Mouse (Mus musculus): ENCODE data around the gene Gjc2. TPM values are rescaled to one million over a fixed set of nuclear protein-coding genes. Genes with fewer than 3 reads are reported as not detected.
A peak's percentile ranks its signal among the peaks of the same experiment; 100 is the strongest.

Gjc2 gene
- polyA plus RNA-seq, 1 experiment from 2014 or later = 2.4 TPM

DNA sequence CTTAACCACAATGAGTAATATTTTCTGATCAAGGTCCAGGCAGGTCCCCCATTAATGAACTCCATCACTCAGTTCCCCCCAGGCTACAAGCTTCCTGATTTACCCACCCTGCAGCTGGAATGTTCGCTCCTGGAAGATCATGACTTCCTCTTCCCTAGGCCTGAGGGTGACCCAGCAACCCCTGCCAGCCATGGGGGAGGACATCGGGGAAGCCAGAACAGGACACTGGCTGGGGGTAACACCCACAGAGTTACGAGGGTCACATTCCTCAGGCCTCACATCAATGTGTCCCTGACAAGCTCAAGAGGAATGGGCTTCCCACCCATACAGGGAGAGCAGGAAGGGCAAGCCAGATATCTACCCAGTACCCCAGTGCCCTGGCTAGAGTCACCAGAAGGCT, 13.2 kb downstream of the Gjc2 start:
- no peak overlapping the region for H3K27ac ChIP-seq (replicated peaks)
- no peaks in the 10 kb centered on the region for H3K27me3 ChIP-seq (ENCODE audit: control insufficient read depth, insufficient read depth, low read length)
- no peaks in the 10 kb centered on the region for H3K4me1 ChIP-seq (replicated peaks; ENCODE audit: control insufficient read depth, insufficient read depth)
- DNase-seq (ENCODE audit: low spot score) = no peak
- WGBS = 52% methylated on average over 3 of the region's 3 CpGs
- H3K36me3 ChIP-seq (ENCODE audit: control insufficient read depth, insufficient read depth, low read length) = no peaks in the 10 kb centered on the region
- H3K9me3 ChIP-seq (ENCODE audit: control insufficient read depth, low read length) = no peaks in the 10 kb centered on the region
- no peak overlapping the region for H3K4me3 ChIP-seq (ENCODE audit: low read depth, low read length)
- TF ChIP-seq EP300 (optimal IDR thresholded peaks at IDR 0.05) (no peak), CTCF (IDR thresholded peaks at IDR 0.05; ENCODE audit: low read depth) (no peak)
- H3K4me2 ChIP-seq (replicated peaks; ENCODE audit: low read depth) = no peak overlapping the region
- 0 out of 2 replicates have a peak overlapping the region, but pooled peaks have one; percentile 27 for H3K9ac ChIP-seq (ENCODE audit: low read length)
- ATAC-seq (ENCODE audit: low FRiP score, low TSS enrichment) = no peak

DNA sequence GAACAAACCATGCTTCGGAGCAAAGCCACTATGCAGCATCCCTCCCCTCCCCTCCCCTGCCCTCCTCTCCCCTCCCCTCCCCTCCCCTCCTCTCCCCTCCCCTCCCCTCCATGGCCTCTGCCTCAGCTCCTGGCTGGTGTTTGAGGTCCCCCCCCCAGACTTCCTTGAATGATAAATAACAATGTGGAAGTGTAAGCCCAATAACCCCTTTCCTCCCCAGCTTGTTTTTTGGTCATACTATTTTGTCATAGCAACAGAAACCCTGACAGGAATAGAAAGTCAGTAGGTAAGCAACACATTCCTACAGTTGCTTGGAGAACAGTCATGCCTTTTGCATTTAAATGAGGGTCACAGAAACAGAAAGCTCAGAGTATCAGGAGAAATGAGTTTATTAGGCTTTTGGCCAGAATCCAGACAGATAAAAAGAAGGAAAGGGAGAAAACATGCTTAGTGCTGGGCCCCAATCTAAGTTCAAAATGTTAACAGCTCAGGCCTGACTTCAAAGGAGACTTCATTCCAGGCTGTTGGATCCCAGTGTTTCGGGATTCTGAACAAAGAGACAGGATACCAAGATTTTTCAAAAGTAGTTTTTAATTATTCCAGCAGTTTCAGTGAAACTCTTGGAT, 17.3 kb downstream of the Gjc2 start:
- ATAC-seq (ENCODE audit: low FRiP score, low TSS enrichment) = no peak
- 55% methylated on average over 2 of the region's 2 CpGs for WGBS

DNA sequence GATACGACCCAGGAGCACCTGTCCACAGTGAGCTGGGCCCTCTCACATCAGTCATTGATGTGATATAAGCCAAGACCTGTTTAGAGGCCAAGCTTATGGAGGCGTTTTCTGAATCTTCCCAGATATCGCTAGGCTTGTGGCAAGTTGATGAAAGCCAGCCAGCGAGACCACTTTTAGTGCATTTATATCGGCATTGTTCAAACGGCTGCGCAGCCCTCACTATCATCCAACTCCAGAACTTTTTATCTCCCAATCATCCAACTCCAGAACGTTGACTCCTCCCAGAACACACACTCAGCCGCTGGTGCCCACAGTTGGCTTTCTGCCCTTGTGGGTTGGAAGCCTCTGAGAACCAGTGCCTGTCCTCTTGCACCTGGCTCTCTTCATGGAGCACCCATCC, 18.6 kb downstream of the Gjc2 start:
- no peak for ATAC-seq (ENCODE audit: low FRiP score, low TSS enrichment)
- 0 out of 2 replicates have a peak, but pooled peaks cover 3% of the 10 kb centered on the region for H3K4me1 ChIP-seq (replicated peaks; ENCODE audit: control insufficient read depth, insufficient read depth)
- WGBS = 80% methylated on average over 9 of the region's 9 CpGs
- no peak overlapping the region for H3K4me3 ChIP-seq (ENCODE audit: low read depth, low read length)
- peak overlapping the region; percentile 99 for H3K27ac ChIP-seq (replicated peaks)
- H3K9ac ChIP-seq (ENCODE audit: low read length) = no peak overlapping the region
- no peak overlapping the region for H3K4me2 ChIP-seq (replicated peaks; ENCODE audit: low read depth)
- no peak for DNase-seq (ENCODE audit: low spot score)
- no peaks in the 10 kb centered on the region for H3K36me3 ChIP-seq (ENCODE audit: control insufficient read depth, insufficient read depth, low read length)
- no peaks in the 10 kb centered on the region for H3K9me3 ChIP-seq (ENCODE audit: control insufficient read depth, low read length)
- no peaks in the 10 kb centered on the region for H3K27me3 ChIP-seq (ENCODE audit: control insufficient read depth, insufficient read depth, low read length)
- TF ChIP-seq EP300 (optimal IDR thresholded peaks at IDR 0.05) = no peak
- TF ChIP-seq CTCF (IDR thresholded peaks at IDR 0.05; ENCODE audit: low read depth) = no peak

More for the DNA sequence above, 17.3 kb downstream of the Gjc2 start:
- Histone ChIP-seq H3K36me3 (ENCODE audit: control insufficient read depth, insufficient read depth, low read length) (no peaks in the 10 kb centered on the region), H3K27me3 (ENCODE audit: control insufficient read depth, insufficient read depth, low read length) (no peaks in the 10 kb centered on the region), H3K9ac (ENCODE audit: low read length) (no peak overlapping the region), H3K4me3 (ENCODE audit: low read depth, low read length) (no peak overlapping the region), H3K27ac (replicated peaks) (peak overlapping the region; percentile 35; the same call in 1 of the 2 replicates), H3K4me2 (replicated peaks; ENCODE audit: low read depth) (no peak overlapping the region), H3K9me3 (ENCODE audit: control insufficient read depth, low read length) (no peaks in the 10 kb centered on the region), H3K4me1 (replicated peaks; ENCODE audit: control insufficient read depth, insufficient read depth) (0 out of 2 replicates have a peak, but pooled peaks cover 3% of the 10 kb centered on the region)
- no peak for TF ChIP-seq EP300 (optimal IDR thresholded peaks at IDR 0.05)
- no peak for DNase-seq (ENCODE audit: low spot score)

DNA sequence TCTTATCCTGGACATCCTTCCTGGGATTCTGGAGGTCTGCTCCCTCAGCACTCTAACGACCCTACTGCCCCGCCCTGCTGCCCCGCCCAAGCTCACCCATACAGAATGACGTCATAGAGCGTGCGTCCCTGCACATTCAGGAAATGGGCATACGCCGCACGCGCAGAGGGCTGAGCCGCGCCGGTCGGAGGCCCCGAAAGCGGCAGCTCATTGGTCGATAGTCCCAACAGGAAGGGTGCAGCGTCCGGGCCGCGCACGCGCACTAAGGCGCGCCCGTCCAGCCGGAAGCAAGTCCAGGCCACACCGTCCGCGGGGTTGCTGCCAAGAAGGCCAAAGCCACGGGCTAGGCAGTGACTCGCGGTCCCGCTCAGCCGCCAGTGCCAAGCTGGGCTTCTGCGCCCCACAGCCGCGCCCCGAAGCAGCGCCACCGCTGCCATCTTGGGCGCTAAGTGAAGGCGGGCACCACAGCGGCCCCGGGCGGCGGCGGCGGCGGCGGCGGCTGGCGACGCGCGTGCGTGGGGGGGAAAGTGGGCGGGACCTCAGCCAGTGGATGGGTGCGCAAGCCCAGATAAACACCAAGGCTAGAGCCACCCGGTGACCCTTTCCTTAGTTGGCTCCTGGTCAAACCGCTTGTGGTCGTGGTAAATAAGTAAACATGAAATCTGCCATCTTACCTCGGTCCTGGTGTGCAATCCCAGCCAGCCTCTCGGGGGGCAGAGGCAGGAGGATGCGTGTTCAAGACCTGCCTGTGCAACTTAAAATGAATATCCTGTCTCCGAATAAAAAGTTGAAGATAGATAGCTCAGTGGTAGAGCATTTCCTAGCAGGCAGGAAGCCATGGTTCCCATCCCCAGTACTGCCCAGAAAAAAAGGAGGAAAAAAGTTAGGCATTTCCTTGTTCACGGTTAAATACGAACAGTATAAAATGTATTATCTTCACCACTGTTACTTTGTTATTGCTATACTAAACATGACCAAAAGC, 19.5 kb downstream of the Gjc2 start, which contains the start of gene Iba57:
Iba57 (minus strand) TSS at position 485 of the 982 bp plus-strand sequence.
- ATAC-seq (ENCODE audit: low FRiP score, low TSS enrichment) = peak; percentile 98
- Histone ChIP-seq H3K27me3 (ENCODE audit: control insufficient read depth, insufficient read depth, low read length) (no peaks in the 10 kb centered on the region), H3K9me3 (ENCODE audit: control insufficient read depth, low read length) (no peaks in the 10 kb centered on the region), H3K4me2 (replicated peaks; ENCODE audit: low read depth) (peak within 1 kb of the TSS; percentile 63), H3K36me3 (ENCODE audit: control insufficient read depth, insufficient read depth, low read length) (peaks cover under 1% of the 10 kb centered on the region; the same call in 1 of the 2 replicates), H3K4me1 (replicated peaks; ENCODE audit: control insufficient read depth, insufficient read depth) (0 out of 2 replicates have a peak, but pooled peaks cover 3% of the 10 kb centered on the region), H3K4me3 (ENCODE audit: low read depth, low read length) (peak within 1 kb of the TSS; percentile 63), H3K27ac (replicated peaks) (peak within 1 kb of the TSS; percentile 99), H3K9ac (ENCODE audit: low read length) (peak within 1 kb of the TSS; percentile 89)
- 2% methylated on average over 59 of the region's 68 CpGs for WGBS
- peak; percentile 98 for DNase-seq (ENCODE audit: low spot score)
- no peak for TF ChIP-seq EP300 (optimal IDR thresholded peaks at IDR 0.05)
- peak; percentile 51; the same call in 1 of the 2 replicates for TF ChIP-seq CTCF (IDR thresholded peaks at IDR 0.05; ENCODE audit: low read depth)

DNA sequence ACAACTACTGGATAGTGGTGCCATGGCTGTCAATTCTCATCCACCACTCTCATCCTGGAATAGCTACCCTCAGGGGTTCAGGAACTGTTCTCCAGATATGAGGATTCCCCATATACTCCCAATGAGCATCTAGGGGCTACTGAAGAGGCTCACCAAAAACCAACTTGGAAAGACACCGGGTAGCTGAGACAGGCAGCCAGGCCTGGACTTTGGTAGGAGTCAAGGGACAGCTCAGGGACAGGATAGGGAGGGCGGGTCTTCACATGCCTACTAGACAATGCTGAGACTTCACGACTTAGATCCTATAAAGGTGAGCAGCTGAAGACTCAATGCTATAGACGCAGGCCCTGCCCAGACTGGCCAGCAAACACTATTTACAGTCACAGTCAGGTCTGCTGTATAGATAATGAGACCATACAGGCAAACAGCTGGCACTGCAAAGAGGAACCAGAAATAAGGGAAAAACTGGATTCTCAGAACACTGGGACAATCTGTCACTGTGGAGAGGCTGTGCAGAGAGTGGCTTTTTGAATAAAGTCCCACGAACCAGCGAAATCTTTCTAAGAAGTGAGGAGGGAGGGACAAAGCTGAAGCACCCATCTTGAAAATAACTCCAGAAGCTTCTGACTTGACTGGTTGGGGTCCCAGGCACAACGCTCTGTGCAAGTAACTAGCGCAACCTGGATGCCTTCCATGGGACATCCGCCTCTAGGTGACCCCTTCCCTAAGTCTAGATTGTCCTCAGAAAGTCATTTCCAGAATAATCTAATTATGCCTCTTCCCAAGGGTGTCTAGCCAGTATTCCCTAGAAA, 20.4 kb downstream of the Gjc2 start:
- Histone ChIP-seq H3K4me1 (replicated peaks; ENCODE audit: control insufficient read depth, insufficient read depth) (0 out of 2 replicates have a peak, but pooled peaks cover 3% of the 10 kb centered on the region), H3K4me2 (replicated peaks; ENCODE audit: low read depth) (peak overlapping the region; percentile 63), H3K36me3 (ENCODE audit: control insufficient read depth, insufficient read depth, low read length) (peaks cover 8% of the 10 kb centered on the region; the same call in 1 of the 2 replicates), H3K9me3 (ENCODE audit: control insufficient read depth, low read length) (no peaks in the 10 kb centered on the region), H3K27me3 (ENCODE audit: control insufficient read depth, insufficient read depth, low read length) (no peaks in the 10 kb centered on the region), H3K4me3 (ENCODE audit: low read depth, low read length) (peak overlapping the region; percentile 63), H3K27ac (replicated peaks) (peak overlapping the region; percentile 99), H3K9ac (ENCODE audit: low read length) (peak overlapping the region; percentile 56)
- TF ChIP-seq CTCF (IDR thresholded peaks at IDR 0.05; ENCODE audit: low read depth) (no peak), EP300 (optimal IDR thresholded peaks at IDR 0.05) (no peak)
- WGBS = 48% methylated on average over 9 of the region's 9 CpGs
- peak; percentile 1; the same call in 1 of the 2 replicates for ATAC-seq (ENCODE audit: low FRiP score, low TSS enrichment)
- DNase-seq (ENCODE audit: low spot score) = peak; percentile 22
